Mouse (Mus musculus): ENCODE data around the gene Boc.

DNA sequence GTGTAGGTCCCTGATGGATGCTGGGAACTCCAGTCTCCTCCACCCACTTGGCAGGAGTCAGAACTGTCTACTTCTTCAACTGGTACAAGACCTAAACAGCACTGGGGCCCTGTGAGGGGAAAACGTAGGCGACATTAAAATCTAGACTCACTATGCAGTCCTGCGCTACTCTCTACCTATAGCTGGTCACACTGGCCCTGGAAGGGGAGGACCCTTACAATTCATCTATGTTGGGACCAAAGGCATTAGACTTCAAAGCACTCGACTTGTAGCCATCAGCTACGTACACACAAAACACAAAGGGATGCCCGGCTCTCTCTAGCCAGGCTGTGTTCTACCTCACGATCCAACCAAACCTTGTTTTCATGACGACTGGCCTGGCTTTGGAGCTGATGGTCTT is 73.0 kb downstream of the Boc start:
- TF ChIP-seq CTCF (conservative IDR thresholded peaks at IDR 0.05; ENCODE audit: insufficient read depth, insufficient read length, low read depth, low read length) (no peak), POLR2A (IDR thresholded peaks at IDR 0.05; ENCODE audit: low read depth, low read length) (no peak)
